Mouse (Mus musculus) midbrain, postnatal 0 days (tissue): Measurements from ENCODE around the gene Nelfb. TPM values are rescaled to one million over a fixed set of nuclear protein-coding genes. Genes with fewer than 3 reads are reported as not detected.
A peak's percentile ranks its signal among the peaks of the same experiment; 100 is the strongest.

Experiments
- ATAC-seq: fragments of 200-750 bp; cut with Nextera tagmentation; 2 replicates; pipeline ENCODE4 v1.8.0; 2017; ENCODE audit warnings: moderate number of reproducible peaks, mild to moderate bottlenecking, moderate TSS enrichment, moderate library complexity; ENCODE audit not compliant: low FRiP score
- DNase-seq: peaks from one replicate; pipeline ENCODE4 v3.0.0-alpha.2; 2015; ENCODE audit warnings: low spot score
- H3K27ac ChIP-seq: fragments of 300-500 bp; sonication (generic); 2 replicates; pipeline ENCODE4 v1.5.1; 2014; ENCODE audit warnings: low read depth, mild to moderate bottlenecking, low read length, mixed read lengths
- H3K27me3 ChIP-seq: fragments of 300-500 bp; sonication (generic); 2 replicates; pipeline ENCODE4 v1.6.1; 2014; ENCODE audit warnings: low read length, control low read depth, mixed read lengths; ENCODE audit not compliant: insufficient read depth
- H3K36me3 ChIP-seq: fragments of 300-500 bp; sonication (generic); 2 replicates; pipeline ENCODE4 v1.6.1; 2014; ENCODE audit warnings: low read length, control low read depth, mixed read lengths; ENCODE audit not compliant: insufficient read depth
- H3K4me1 ChIP-seq: fragments of 300-500 bp; sonication (generic); 2 replicates; pipeline ENCODE4 v1.6.1; 2014; ENCODE audit warnings: mild to moderate bottlenecking, control low read depth, antibody characterized with exemption, low read length, mixed read lengths; ENCODE audit not compliant: insufficient read depth
- H3K4me2 ChIP-seq: fragments of 300-500 bp; sonication (generic); 2 replicates; pipeline ENCODE4 v1.6.1; 2014; ENCODE audit warnings: low read depth, mild to moderate bottlenecking, low read length, mixed read lengths; ENCODE audit not compliant: poor library complexity, severe bottlenecking
- H3K4me3 ChIP-seq: fragments of 300-500 bp; sonication (generic); 2 replicates; pipeline ENCODE4 v1.5.1; 2014; ENCODE audit warnings: low read depth, mild to moderate bottlenecking, low read length, moderate library complexity
- H3K9ac ChIP-seq: fragments of 300-500 bp; sonication (generic); replicated peaks from 2 replicates; pipeline ENCODE4 v1.6.1; 2014; ENCODE audit warnings: mild to moderate bottlenecking, low read length, moderate library complexity, mixed read lengths; ENCODE audit not compliant: poor library complexity, severe bottlenecking
- H3K9me3 ChIP-seq: fragments of 300-500 bp; sonication (generic); 2 replicates; pipeline ENCODE4 v1.6.1; 2016; ENCODE audit warnings: low read length, control low read depth
- CTCF ChIP-seq: IDR thresholded peaks from 2 replicates; pipeline ENCODE4 v1.5.1; 2016; ENCODE audit warnings: antibody characterized with exemption, mild to moderate bottlenecking
- WGBS: fragments of 180-500 bp; shearing (Covaris S2); extraction: QIAGEN DNeasy Blood & Tissue Kit; methylation state at CpG from one replicate; pipeline ENCODE4 v1.1.7; 2014; 5-methylcytosine and 5-hydroxymethylcytosine counted together
- polyA plus RNA-seq: library from polyadenylated mRNA; unstranded; fragments of >200 nt; fragmentation: Nextera tagmentation; extraction: Ambion mirVana; gene quantifications from 2 replicates; pipeline ENCODE4 v1.2.1, GENCODE M21; 2015
- total RNA-seq: library from RNA; depleted of rRNA; stranded (reverse); fragments of >200 nt; gene quantifications from 2 replicates; pipeline ENCODE4 v1.2.3, GENCODE M21; 2014

Nelfb gene
- total and polyA plus RNA-seq, 2 experiments from 2014 or later: 87.0 to 90.4 TPM

GRCm38 (mm10) chr2:25240723-25241437, 29.6 kb upstream of the Nelfb start:
- peak overlapping the region; percentile 80 for H3K27ac ChIP-seq
- peak overlapping the region; percentile 87 for H3K9ac ChIP-seq
- ATAC-seq (peak; percentile 79), DNase-seq (peak; percentile 84)
- no peaks in the 10 kb centered on the region for H3K9me3 ChIP-seq
- WGBS: under 1% methylated on average over 29 of the region's 29 CpGs
- H3K27me3 ChIP-seq: no peaks in the 10 kb centered on the region; the same call in 1 of the 2 replicates
- peak overlapping the region; percentile 94 for H3K4me2 ChIP-seq
- no peak for TF ChIP-seq CTCF
- peaks cover 12% of the 10 kb centered on the region for H3K36me3 ChIP-seq
- peaks cover 9% of the 10 kb centered on the region; the same call in 1 of the 2 replicates for H3K4me1 ChIP-seq
- H3K4me3 ChIP-seq: peak overlapping the region; percentile 75

- H3K27me3 ChIP-seq: no peaks in the 10 kb centered on the region; the same call in 1 of the 2 replicates
- H3K4me2 ChIP-seq: peak overlapping the region; percentile 94
- peak overlapping the region; percentile 75; the same call in 1 of the 2 replicates for H3K4me3 ChIP-seq
- DNase-seq (no peak), ATAC-seq (no peak)
- H3K9me3 ChIP-seq: no peaks in the 10 kb centered on the region
- H3K9ac ChIP-seq: no peak overlapping the region
- peak overlapping the region; percentile 59; the same call in 1 of the 2 replicates for H3K27ac ChIP-seq
- no peak for TF ChIP-seq CTCF
- H3K4me1 ChIP-seq: peaks cover 9% of the 10 kb centered on the region; the same call in 1 of the 2 replicates
- WGBS: 53% methylated on average over 8 of the region's 8 CpGs
- H3K36me3 ChIP-seq: peaks cover 7% of the 10 kb centered on the region
These were observed 29.0 kb upstream of the Nelfb start for GRCm38 (mm10) chr2:25240310-25240709.

DNA sequence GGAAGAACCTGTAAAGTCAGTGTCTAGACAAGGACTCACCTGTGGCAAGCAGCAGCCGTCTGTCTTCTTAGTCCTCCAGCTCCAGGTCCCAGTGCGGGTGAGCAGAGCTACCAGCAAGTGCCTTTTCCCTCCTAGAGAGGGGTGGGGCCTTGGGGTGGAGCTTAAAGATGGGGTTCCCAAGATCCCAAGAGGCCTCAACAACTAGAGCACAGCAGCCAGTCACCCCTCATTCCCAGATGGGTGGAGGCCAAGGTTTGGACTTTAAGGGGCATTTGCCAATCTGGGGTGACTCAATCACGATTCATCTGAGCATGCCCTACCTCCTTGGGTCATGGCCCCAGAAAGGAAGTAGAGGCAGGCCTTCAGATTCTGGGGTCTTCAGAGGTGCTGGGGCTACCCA, 28.5 kb upstream of the Nelfb start:
- Histone ChIP-seq H3K27me3 (no peaks in the 10 kb centered on the region; the same call in 1 of the 2 replicates), H3K36me3 (peaks cover 2% of the 10 kb centered on the region), H3K4me3 (no peak overlapping the region), H3K4me1 (peaks cover 9% of the 10 kb centered on the region; the same call in 1 of the 2 replicates), H3K27ac (no peak overlapping the region), H3K9me3 (no peaks in the 10 kb centered on the region), H3K9ac (no peak overlapping the region), H3K4me2 (no peak overlapping the region)
- WGBS: 89% methylated on average over 3 of the region's 3 CpGs
- DNase-seq: no peak
- TF ChIP-seq CTCF: no peak
- no peak for ATAC-seq

DNA sequence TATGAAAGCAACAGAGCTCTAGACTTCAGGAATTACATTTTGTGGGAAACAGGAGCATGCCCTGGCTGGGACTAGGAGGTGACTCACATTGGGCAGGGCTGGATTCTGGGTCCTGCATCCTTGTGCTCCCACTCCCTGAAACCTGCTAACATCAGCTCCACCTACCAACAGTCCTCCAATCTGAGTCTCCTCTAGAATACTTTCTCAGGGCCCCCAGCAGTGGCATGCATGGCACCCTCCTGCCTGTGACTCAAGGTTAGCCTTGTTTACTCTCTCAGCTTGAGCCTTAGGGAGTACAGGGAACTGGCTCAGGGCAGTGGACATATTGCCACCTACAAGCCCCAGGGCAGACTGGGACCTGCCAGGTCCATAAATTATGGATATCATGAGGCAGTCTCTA, 26.8 kb upstream of the Nelfb start:
- Histone ChIP-seq H3K27ac (no peak overlapping the region), H3K27me3 (no peaks in the 10 kb centered on the region; the same call in 1 of the 2 replicates), H3K9me3 (no peaks in the 10 kb centered on the region), H3K9ac (no peak overlapping the region), H3K36me3 (no peaks in the 10 kb centered on the region), H3K4me1 (peaks cover 8% of the 10 kb centered on the region; the same call in 1 of the 2 replicates), H3K4me2 (no peak overlapping the region), H3K4me3 (no peak overlapping the region)
- DNase-seq (no peak), ATAC-seq (no peak)
- no peak for TF ChIP-seq CTCF

DNA sequence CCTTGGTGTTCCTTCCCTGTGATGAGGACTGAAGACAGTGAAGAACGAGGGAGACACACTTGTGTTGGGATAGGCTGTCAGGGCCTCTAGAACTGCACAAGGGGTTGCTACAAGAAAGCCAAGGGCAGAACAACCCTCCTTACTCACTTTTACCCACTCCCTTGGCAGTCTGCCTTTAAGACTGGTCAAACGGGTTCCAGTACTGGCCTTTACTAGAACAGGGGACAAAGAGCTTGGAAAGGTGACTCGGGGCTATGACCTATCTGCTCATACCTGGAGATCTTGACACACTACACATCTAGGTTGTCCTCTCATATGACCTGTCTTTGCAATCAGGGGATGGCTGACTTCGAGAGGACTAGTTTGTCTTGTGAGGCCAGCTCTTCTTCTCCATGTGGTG, 26.2 kb upstream of the Nelfb start:
- no peaks in the 10 kb centered on the region; the same call in 1 of the 2 replicates for H3K27me3 ChIP-seq
- no peak for ATAC-seq
- no peak overlapping the region for H3K27ac ChIP-seq
- H3K4me2 ChIP-seq: no peak overlapping the region
- no peak for TF ChIP-seq CTCF
- no peak overlapping the region for H3K4me3 ChIP-seq
- H3K36me3 ChIP-seq: no peaks in the 10 kb centered on the region
- H3K9ac ChIP-seq: no peak overlapping the region
- DNase-seq: no peak
- H3K9me3 ChIP-seq: no peaks in the 10 kb centered on the region
- 68% methylated on average over 4 of the region's 4 CpGs for WGBS
- peaks cover 5% of the 10 kb centered on the region; the same call in 1 of the 2 replicates for H3K4me1 ChIP-seq

- no peak for TF ChIP-seq CTCF
These were observed 25.3 kb upstream of the Nelfb start, which contains the start of gene Rnf224 for GRCm38 (mm10) chr2:25236614-25237013. Gene Rnf224 (minus strand): TSS chr2:25236787.

More at GRCm38 (mm10) chr2:25236614-25237013, 25.3 kb upstream of the Nelfb start, which contains the start of gene Rnf224:
- no peaks in the 10 kb centered on the region for H3K36me3 ChIP-seq
- no peak within 1 kb of the TSS for H3K9ac ChIP-seq
- H3K4me1 ChIP-seq: peaks cover 4% of the 10 kb centered on the region; the same call in 1 of the 2 replicates
- H3K27me3 ChIP-seq: no peaks in the 10 kb centered on the region; the same call in 1 of the 2 replicates
- DNase-seq: no peak
- no peak within 1 kb of the TSS for H3K4me3 ChIP-seq
- H3K27ac ChIP-seq: no peak within 1 kb of the TSS
- no peak within 1 kb of the TSS for H3K4me2 ChIP-seq
- 38% methylated on average over 8 of the region's 8 CpGs for WGBS
- ATAC-seq: no peak
- H3K9me3 ChIP-seq: no peaks in the 10 kb centered on the region
